Mouse (Mus musculus) kidney, adult 2 months (tissue): ENCODE data around the gene Mc1r.

Experiments
- CTCF ChIP-seq: fragments of 200-500 bp; conservative IDR thresholded peaks from 2 replicates; pipeline ENCODE4 v1.5.1; 2011; ENCODE audit warnings: low read depth, mild to moderate bottlenecking, control low read depth, low read length, moderate library complexity, mixed read lengths; ENCODE audit not compliant: insufficient read depth, insufficient read length
- POLR2A ChIP-seq: fragments of 200-500 bp; IDR thresholded peaks from one replicate; pipeline ENCODE4 v1.6.1; 2011; ENCODE audit warnings: low read depth, low read length, control low read depth

GRCm38 (mm10) chr8:123454559-123454958, 47.7 kb downstream of the Mc1r start:
- TF ChIP-seq CTCF (no peak), POLR2A (no peak)
